Mouse (Mus musculus): ENCODE data around the gene Foxp1. TPM values are rescaled to one million over a fixed set of nuclear protein-coding genes. Genes with fewer than 3 reads are reported as not detected.

Foxp1 gene
- total RNA-seq, 1 experiment from 2014 or later: 77.4 TPM

DNA sequence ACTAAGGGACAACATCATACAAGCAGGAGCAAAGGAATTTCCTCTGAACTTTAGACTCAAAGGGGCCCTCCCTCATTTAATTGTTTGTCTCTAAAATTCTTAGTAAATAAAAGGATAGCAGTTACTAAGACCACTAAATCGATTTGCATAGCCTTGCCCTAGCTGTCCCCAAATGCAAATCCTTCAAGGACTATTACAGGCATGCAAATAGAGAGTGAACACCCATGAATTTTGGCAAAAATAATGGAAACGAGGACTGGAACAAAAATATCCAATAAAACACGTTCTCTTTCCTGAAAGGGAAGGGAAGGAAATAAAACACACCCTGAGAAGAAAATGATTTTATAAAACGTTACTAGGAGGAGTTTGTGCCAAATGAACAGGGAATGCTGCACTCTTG is 390.7 kb downstream of the Foxp1 start:
- ATAC-seq (replicated peaks; ENCODE audit: low read depth, poor library complexity, severe bottlenecking): no peak

DNA sequence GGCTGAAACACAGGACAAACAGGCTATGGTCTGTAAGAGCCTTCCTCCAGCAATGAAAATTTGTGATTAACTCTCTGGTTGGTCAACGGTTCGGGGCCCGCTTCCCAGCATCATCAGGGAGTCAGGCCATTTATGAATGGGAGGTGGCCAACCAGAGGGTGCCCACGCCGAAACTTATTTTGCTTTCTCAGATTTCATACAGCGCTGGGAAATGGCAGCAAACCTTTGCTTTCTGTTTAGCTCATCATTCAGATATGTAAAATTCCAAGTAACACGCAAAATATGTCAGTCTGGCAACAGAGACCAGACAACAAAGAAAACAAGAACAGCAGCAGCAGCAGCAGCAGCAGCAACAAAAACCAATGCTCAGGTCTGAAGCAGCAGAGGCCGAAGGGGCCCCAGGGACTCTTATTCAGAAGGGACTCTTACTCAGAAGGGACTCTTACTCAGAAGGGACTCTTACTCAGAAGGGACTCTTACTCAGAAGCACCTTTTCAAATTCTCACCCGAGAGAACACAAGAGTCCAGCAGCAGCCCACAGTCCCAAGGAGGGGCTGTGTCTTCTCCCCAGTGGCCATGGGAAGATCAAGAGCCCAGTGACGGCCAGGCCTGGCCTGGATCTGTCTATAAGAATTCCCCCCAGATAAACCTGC is 391.6 kb downstream of the Foxp1 start:
- ATAC-seq (replicated peaks; ENCODE audit: low read depth, poor library complexity, severe bottlenecking): no peak

DNA sequence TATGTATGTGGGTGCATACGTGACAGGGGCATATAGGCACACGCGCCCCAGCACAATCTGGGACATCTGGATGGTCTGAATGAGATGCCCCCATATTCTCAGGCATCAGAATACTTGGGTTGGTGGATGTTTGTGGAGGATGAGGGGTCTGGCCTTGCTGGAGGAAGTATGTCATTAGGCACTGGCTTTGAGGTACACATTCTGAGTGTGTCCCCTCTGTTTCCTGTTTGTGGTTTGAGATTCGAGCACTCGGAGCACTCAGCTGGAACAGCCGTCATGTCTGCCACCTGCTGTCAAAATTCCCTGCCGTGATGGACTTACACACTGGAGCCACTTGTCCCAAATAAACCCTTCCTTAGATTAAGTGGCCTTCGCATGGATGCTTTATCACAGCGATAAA is 395.8 kb downstream of the Foxp1 start:
- ATAC-seq (replicated peaks; ENCODE audit: low read depth, poor library complexity, severe bottlenecking): peak; percentile 66

DNA sequence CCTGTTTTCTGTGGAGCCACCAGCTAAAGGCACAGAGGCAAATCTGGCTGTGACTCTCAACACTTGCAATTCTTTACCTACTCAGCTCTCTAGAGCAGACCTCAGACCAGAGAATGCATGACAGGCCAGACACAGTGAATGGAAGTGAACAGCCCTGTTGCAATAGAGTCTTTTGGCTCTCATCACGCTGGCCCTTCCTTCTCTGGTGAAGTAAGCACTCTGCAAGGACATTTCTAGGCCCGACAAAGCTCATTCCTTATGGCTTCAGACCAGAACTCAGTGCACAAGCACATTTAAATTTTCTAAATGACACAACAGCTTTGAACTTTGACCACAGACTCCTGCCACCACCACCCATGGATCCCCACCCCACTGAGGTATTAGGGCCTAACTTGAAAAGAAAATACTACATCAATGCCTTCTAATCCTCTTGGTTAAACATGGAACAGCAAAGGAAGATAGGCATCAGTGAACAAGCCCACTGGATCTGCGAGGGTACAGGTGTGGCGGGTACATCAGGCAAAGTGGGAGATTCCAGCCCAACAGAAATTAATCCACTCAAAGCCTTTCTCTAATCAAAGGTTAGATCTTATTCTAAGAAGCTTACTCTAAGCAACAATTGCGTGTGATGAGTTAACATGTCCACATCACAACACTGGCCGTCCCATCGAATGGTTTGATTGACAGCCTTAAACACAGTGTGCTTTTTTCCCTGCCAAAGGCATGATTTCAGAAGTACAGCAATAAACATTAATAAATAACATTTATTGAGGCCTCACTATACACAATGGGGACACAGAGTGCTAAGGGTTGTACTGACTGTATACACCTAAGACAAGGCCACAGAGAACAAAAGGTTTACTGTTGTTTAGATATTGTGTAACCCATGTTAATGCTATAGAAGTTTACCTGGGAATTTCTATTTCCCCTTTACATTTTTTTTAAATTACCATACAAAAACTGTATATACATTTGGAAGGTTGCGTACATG is 401.4 kb downstream of the Foxp1 start:
- ATAC-seq (replicated peaks; ENCODE audit: low read depth, poor library complexity, severe bottlenecking): no peak

DNA sequence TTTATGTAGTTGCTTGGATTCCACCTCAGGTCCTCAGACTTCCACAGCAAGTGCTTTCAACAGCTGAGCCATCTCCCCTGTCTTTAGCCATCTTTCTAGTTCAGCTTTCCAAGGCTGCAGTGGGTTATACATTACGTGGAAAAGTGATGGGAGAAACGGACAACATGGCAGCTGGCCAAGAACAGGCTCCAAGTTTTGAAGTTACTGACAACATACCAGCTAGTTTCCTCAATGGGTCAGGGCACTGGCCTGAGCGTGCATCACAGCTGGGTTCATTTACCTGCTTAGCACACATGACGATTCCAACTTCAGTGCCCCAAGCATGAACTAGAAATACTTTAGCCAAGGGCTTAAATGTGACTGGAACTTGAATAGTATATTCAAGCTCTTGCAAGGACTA is 404.0 kb downstream of the Foxp1 start:
- ATAC-seq (replicated peaks; ENCODE audit: low read depth, poor library complexity, severe bottlenecking): no peak

DNA sequence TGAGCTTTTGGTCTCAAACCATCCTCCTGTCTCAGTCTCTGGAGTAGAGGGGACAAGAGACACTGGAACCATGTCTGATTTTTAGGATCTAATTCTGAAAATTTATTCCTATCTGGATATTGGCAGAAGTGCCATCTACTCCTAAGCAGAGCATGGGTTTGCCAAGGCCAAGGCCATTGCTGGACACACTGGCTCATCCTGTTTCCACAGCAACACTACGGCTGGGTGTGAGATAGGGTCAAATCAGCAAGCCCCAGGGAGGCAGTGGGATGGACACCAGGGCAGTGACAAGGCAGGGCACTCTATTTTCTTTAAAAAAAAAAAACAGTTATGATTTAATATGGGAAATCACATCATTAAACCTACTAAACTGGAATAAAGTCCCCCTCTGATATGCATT is 405.1 kb downstream of the Foxp1 start:
- no peak for ATAC-seq (replicated peaks; ENCODE audit: low read depth, poor library complexity, severe bottlenecking)

DNA sequence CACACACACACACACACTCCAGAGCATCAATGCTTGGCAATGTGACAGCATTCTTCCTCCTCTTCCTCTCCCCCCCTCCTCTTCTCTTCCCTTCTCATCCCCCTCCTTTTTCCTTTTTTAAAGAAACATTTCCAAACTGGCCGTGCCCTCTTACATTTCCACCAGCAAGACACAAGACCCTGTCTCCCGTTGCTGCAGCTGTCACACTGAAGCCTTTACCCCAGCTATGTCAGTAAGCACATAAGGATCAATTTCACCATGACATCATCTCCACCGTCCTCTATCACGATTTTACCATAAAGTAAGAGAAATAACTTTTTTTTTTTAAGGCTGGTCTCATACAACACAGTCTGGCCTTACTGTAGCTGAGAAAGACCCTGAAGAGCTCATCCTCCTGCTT is 410.7 kb downstream of the Foxp1 start:
- ATAC-seq (replicated peaks; ENCODE audit: low read depth, poor library complexity, severe bottlenecking): no peak

DNA sequence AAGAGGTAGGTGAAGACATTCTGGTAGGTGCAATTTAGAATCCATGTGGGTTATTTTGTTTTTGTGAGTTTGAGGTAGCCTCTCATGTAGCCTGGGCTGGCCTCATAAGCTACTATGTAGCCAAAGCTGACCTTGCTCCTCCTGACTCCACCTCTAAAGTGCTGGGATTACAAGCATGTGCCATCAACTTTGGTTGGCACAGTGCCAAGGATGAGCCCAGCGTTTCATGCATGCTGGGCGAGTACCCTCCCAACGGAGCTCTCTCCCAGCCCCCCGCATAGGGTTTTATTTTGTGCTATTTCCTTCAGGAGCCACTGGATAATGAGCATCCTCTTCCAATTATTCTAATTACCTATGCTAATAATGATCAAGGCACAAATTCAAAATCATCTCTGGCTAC is 414.1 kb downstream of the Foxp1 start:
- ATAC-seq (replicated peaks; ENCODE audit: low read depth, poor library complexity, severe bottlenecking): no peak

DNA sequence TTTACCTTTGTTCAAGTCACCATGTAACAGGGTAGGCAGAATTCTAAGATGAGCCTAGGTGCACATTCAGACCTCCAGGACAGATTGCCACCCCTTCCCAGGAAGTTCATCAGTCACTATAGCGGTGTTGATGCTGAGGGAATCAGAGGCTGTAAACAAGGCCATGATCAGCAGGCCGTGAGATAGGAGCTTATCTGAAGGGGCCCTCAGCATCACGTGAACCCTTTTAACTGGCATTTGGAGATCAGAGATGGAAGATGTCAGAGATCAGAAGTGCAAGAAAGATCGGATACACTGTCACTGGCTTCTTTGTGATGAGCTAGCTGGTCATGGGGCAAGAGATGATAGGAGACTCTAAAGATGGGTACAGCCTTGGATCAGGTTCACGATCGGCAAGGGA is 414.8 kb downstream of the Foxp1 start:
- ATAC-seq (replicated peaks; ENCODE audit: low read depth, poor library complexity, severe bottlenecking): no peak

DNA sequence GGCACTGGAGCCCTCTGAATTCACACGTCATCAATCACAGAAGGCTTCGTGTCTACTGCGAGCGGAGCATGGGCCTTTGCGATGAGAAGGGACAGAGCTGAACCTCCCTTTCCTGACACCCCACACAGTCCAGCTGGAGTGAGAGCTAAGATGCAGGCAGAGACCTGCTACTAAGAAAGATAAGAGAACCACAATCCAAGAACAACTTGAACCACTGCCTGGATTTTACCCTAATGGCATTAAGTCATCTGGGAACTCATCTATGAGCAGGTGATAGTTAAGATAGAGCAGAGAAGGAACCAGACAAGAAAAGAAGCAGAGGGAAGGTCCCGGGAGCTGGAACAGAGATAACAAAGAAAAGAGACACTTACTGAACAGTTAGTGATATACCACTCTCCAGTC is 415.4 kb downstream of the Foxp1 start:
- ATAC-seq (replicated peaks; ENCODE audit: low read depth, poor library complexity, severe bottlenecking): peak; percentile 23; the same call in 1 of the 2 replicates

DNA sequence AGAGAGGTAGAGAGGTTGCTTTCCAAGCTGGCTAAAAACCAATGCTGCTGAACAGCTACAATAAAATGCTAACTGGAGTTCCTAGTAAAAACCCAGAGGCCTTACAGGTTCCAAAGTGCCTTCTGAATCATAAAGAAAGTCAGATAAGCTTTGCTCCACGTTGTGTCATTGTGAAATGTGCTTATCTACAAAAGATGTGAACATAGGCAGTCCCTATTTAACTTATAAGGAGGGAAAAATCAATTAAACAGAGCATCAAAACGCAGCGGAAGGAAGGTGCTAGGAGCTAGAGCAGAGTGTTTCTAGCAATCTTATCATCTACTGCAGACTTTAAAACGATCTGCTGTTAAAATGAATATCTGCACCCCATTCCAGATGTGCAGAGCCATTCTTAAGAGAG is 416.5 kb downstream of the Foxp1 start:
- ATAC-seq (replicated peaks; ENCODE audit: low read depth, poor library complexity, severe bottlenecking): 0 out of 2 replicates have a peak, but pooled peaks have one; percentile 16

DNA sequence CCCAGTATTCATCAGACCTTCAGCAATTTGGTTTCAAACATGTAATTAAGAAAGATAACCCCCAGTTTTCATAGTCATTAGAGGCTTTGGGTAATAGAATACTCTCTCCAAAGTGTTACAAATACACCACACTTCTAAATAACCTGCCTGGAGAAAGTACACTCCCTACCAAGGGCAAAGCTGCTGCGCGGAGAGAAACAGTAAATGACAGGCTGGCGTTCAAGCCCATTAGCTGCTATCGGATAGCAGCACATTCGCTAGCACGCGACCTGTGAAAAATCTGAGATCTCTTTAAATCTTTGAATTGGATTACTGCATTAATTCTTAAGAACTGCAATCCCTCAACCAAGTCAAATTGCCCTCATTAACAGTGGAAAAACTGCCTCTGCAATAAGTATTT is 418.1 kb downstream of the Foxp1 start:
- no peak for ATAC-seq (replicated peaks; ENCODE audit: low read depth, poor library complexity, severe bottlenecking)

DNA sequence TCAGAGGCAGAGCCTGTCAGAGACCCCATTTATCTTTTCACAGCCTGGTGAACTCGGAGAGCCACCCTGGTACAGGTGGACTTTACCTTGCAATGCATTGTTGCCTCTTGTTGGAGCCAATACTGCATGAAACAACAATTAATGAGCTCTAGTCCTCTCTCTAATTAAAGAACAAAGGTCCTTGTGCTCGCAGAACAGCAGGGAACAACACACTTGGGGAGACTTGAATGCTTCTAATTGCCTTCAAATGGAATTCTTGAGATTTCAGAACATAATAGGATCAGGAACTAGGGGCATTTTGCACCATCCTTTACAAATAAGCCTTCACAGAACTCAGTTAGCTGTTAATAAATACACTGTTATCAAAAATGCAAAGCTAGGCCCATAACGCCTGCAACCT is 418.6 kb downstream of the Foxp1 start:
- no peak for ATAC-seq (replicated peaks; ENCODE audit: low read depth, poor library complexity, severe bottlenecking)

DNA sequence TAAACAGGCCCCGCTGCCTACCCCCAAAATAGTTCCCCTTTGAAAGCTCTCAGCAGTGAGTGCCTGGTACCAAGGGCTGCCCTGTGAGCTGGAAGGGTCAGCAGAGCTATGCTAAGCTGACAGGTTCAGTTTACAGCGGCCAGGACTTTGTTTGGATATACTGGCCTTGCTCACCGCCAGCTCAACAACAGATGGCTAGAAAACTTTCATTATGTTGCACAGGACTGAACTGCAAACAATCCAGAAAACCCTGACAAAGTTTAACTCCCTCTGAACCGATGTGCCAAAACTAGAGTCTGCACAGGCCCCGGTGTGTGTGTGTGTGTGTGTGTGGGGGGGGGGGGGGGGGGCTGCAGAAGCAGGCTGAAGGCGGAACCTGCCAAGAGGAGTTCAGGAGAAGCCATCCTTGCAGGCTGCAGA is 421.0 kb downstream of the Foxp1 start:
- ATAC-seq (replicated peaks; ENCODE audit: low read depth, poor library complexity, severe bottlenecking): no peak

DNA sequence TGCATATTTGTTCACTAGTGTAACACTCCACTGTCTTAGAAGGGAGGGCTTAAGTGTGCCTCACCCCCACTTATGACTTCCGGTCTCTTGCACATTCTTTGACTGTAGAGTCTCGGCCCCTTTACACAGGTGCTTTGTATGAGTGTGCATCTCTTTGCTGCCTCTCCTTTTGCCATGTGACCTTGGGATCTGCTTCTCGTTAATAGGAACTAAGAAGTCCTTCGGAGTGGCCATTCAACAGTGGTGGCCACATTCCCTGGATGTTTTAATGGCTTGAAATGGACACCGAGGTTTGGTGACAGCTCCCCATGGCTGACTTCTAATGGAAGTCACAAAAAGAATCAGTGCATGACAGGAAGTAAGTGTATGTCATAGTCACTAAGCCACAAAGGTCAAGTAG is 422.2 kb downstream of the Foxp1 start:
- no peak for ATAC-seq (replicated peaks; ENCODE audit: low read depth, poor library complexity, severe bottlenecking)

DNA sequence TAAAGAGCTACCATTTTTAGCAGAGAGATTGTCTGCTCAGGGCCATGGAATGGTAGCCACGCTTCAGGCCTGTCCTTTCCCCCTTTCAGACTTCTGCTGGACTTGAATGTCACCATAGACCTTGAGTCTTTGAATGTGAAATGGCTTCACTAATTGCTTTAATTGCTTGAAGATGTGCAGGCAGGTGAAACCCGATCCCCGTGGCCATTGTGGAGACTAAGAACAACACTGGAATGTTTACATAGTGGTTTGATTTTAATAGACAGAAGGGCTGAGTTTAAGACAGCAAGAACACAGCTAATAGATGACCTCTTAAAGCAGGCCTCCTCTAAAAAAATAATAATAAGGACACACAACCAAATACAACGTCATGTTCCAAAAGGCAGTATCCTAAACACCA is 422.7 kb downstream of the Foxp1 start:
- ATAC-seq (replicated peaks; ENCODE audit: low read depth, poor library complexity, severe bottlenecking): no peak

DNA sequence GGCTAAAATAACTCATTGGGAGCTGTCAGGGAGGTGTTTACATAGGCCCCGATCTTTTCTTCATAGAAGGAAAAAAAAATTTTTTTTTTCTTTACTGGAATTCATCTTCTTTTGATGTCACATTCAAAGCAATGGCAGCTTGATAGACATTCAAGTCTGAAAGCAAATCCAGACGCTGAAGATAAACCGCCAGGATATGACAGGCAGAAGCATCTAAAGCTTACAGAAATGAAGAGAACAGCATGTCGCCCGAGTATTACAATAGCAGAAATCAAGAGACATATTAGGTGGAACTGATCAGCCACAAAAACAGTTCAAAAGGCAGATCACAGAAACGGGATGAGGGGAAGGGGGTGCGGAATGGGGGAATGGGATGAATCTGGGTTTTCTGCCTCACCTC is 425.3 kb downstream of the Foxp1 start:
- no peak for ATAC-seq (replicated peaks; ENCODE audit: low read depth, poor library complexity, severe bottlenecking)

DNA sequence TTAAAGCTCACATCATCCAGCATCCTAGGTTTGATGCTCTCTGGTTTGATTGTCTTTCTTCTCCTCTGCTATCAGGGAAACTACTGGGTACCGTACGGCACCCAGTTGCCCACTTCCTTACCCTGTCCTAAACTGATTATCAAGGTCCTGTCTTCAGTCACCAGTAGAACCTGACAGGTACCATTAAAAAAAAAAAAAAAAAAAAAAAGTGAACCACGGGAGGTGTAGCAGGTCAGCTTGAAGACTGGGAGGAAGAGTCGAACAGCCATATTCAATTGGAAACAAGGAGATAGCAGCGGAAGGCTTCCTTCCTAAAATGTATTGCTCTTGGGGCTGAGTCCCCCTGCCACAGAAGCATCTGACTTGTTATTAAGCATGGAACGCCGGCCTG is 425.8 kb downstream of the Foxp1 start:
- ATAC-seq (replicated peaks; ENCODE audit: low read depth, poor library complexity, severe bottlenecking): peak; percentile 0; the same call in 1 of the 2 replicates

DNA sequence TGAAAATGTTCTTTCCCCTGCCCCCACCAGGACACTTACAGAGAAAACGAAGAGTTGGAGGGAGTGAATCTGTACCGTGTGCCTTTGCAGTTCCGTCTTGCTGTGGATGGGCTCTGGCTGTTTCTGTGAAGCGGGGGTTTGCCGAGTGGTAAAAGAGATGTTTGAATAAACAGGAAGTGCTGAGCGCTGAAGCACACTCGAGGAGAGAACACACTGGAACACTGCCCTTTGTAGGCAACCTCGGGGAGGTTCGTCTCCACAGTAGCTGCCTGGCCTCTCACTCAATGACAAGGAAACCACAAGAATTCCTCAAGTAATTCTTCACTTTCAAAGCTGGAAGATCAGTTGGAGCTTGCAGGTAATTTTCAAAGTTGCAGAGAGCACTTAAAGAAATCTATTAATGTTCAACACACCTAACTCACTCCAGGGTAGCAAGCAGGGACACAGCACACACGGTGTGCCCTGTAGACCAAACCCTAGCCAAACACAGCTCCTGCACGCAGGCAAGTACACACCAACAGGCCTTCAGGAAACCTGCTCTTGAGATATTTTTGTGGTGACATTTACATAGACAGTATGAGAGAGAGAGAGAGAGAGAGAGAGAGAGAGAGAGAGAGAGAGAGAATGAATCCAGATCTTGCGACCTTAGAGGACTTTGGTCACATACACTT is 426.3 kb downstream of the Foxp1 start:
- peak; percentile 72 for ATAC-seq (replicated peaks; ENCODE audit: low read depth, poor library complexity, severe bottlenecking)

DNA sequence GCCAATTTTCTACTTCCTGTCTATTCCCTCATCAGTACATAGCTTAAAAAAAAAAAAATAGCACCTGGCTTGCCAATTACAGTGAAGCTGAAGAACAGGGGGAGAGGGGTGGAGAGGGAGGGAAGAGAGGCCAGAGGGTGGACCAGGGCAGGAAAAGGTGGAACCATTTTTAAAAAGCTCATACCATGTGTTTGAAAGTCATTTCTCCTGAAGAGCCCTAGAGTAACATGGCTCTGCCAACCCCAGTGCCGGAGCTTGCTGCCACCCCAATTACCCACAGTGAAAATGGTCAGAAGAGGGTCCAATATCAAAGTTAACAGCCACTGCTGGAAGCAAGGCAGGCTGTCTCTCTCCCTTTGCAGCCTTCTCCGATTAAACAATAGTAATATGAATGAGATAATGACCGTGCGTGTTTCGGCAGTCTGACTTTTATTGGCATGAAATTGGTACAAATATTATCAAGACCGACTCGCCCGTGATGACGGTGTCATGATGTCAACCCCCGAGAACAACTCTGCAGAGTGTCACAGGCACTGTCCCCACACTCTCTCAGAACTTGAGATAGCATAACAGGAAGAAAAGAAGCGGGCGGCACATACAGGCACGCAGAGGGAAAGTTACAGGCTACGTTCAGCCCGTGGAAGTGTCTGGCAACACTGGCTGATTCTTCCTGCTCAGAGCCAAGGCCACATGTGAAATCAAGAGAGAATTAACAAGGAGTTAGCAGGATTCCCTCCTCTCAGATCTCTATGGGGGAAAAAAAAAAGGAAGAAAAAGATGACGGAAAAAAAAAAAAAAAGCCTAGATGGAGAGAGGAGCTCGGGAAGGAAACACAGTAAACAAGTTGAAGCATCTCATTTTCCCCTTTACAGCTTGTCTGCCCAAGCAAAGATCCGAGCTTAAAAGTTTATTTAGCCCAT is 427.1 kb downstream of the Foxp1 start:
- peak; percentile 64 for ATAC-seq (replicated peaks; ENCODE audit: low read depth, poor library complexity, severe bottlenecking)

Data from common myeloid progenitor, adult 5-6 weeks (primary cell).